Mouse (Mus musculus): Measurements from ENCODE around the gene Gpc2. TPM values are rescaled to one million over a fixed set of nuclear protein-coding genes. Genes with fewer than 3 reads are reported as not detected.

The Gpc2 gene
- total RNA-seq, 2 experiments from 2014 or later, result 3.9 to 4.2 TPM

Other genes starting within 250 kb of the Gpc2 start
- not detected in 2 replicates for gene Smok3c, start 226.8 kb downstream of the Gpc2 start, total RNA-seq (2014; fragmentation: Nextera tagmentation)
- gene Smok3c, start 226.8 kb downstream of the Gpc2 start, total RNA-seq (2017), result not detected in 2 replicates
- gene Zkscan1, start 194.9 kb downstream of the Gpc2 start, total RNA-seq (2014; fragmentation: Nextera tagmentation), result 21.5 and 26.8 TPM in 2 replicates
- gene Zkscan1, start 194.9 kb downstream of the Gpc2 start, total RNA-seq (2017), result 19.2 and 25.8 TPM in 2 replicates
- gene Zscan21, start 163.1 kb downstream of the Gpc2 start, total RNA-seq (2014; fragmentation: Nextera tagmentation), result 10.9 and 16.6 TPM in 2 replicates
- gene Zscan21, start 163.1 kb downstream of the Gpc2 start, total RNA-seq (2017), result 10.9 and 14.8 TPM in 2 replicates
- 7.9 and 11.2 TPM in 2 replicates for gene Zfp113, start 124.3 kb downstream of the Gpc2 start, total RNA-seq (2014; fragmentation: Nextera tagmentation)
- gene Zfp113, start 124.3 kb downstream of the Gpc2 start, total RNA-seq (2017), result 5.8 and 6.0 TPM in 2 replicates
- gene Cops6, start 118.9 kb downstream of the Gpc2 start, total RNA-seq (2014; fragmentation: Nextera tagmentation), result 94.6 and 117 TPM in 2 replicates
- gene Cops6, start 118.9 kb downstream of the Gpc2 start, total RNA-seq (2017), result 39.6 and 41.6 TPM in 2 replicates
- gene Ap4m1, start 108.0 kb downstream of the Gpc2 start, total RNA-seq (2014; fragmentation: Nextera tagmentation), result 33.9 and 43.1 TPM in 2 replicates
- gene Ap4m1, start 108.0 kb downstream of the Gpc2 start, total RNA-seq (2017), result 34.8 and 41.5 TPM in 2 replicates
- 291 and 311 TPM in 2 replicates for gene Mcm7, start 107.6 kb downstream of the Gpc2 start, total RNA-seq (2014; fragmentation: Nextera tagmentation)
- gene Mcm7, start 107.6 kb downstream of the Gpc2 start, total RNA-seq (2017), result 490 and 580 TPM in 2 replicates
- gene Taf6, start 92.6 kb downstream of the Gpc2 start, total RNA-seq (2014; fragmentation: Nextera tagmentation), result 30.1 and 46.9 TPM in 2 replicates
- gene Taf6, start 92.6 kb downstream of the Gpc2 start, total RNA-seq (2017), result 46.2 and 49.0 TPM in 2 replicates
- gene Cnpy4, start 92.5 kb downstream of the Gpc2 start, total RNA-seq (2014; fragmentation: Nextera tagmentation), result 26.5 and 36.2 TPM in 2 replicates
- gene Cnpy4, start 92.5 kb downstream of the Gpc2 start, total RNA-seq (2017), result 50.9 and 52.5 TPM in 2 replicates
- gene Mblac1, start 85.7 kb downstream of the Gpc2 start, total RNA-seq (2014; fragmentation: Nextera tagmentation), result 7.8 and 10.6 TPM in 2 replicates
- 8.8 and 12.4 TPM in 2 replicates for gene Mblac1, start 85.7 kb downstream of the Gpc2 start, total RNA-seq (2017)
- gene Nxpe5, start 54.1 kb downstream of the Gpc2 start, total RNA-seq (2014; fragmentation: Nextera tagmentation), result 2.3 and 4.3 TPM in 2 replicates
- gene Nxpe5, start 54.1 kb downstream of the Gpc2 start, total RNA-seq (2017), result 1.8 and 2.8 TPM in 2 replicates
- 132 and 143 TPM in 2 replicates for gene Lamtor4, start 24.5 kb downstream of the Gpc2 start, total RNA-seq (2014; fragmentation: Nextera tagmentation)
- gene Lamtor4, start 24.5 kb downstream of the Gpc2 start, total RNA-seq (2017), result 80.9 and 86.9 TPM in 2 replicates
- 66.1 and 68.2 TPM in 2 replicates for gene BC037034, start 16.0 kb downstream of the Gpc2 start, total RNA-seq (2014; fragmentation: Nextera tagmentation)
- gene BC037034, start 16.0 kb downstream of the Gpc2 start, total RNA-seq (2017), result 37.8 and 50.5 TPM in 2 replicates
- not detected in 2 replicates for gene Gal3st4, start 7.2 kb downstream of the Gpc2 start, total RNA-seq (2014; fragmentation: Nextera tagmentation)
- gene Gal3st4, start 7.2 kb downstream of the Gpc2 start, total RNA-seq (2017), result 1.5 TPM in 1 of 2 replicates, not detected in the other
- not detected in 2 replicates for gene Gm43720, start within 50 bp of the Gpc2 start, total RNA-seq (2014; fragmentation: Nextera tagmentation)
- gene Gm43720, start within 50 bp of the Gpc2 start, total RNA-seq (2017), result 0.05 TPM in 1 of 2 replicates, not detected in the other
- gene Stag3, start 235 bp upstream of the Gpc2 start, total RNA-seq (2014; fragmentation: Nextera tagmentation), result 11.7 and 19.4 TPM in 2 replicates
- 7.6 and 17.4 TPM in 2 replicates for gene Stag3, start 235 bp upstream of the Gpc2 start, total RNA-seq (2017)
- gene Pvrig, start 62.0 kb upstream of the Gpc2 start, total RNA-seq (2014; fragmentation: Nextera tagmentation), result not detected in 2 replicates
- gene Pvrig, start 62.0 kb upstream of the Gpc2 start, total RNA-seq (2017), result not detected in 2 replicates
- 16.7 and 21.8 TPM in 2 replicates for gene Zfp157, start 161.5 kb upstream of the Gpc2 start, total RNA-seq (2014; fragmentation: Nextera tagmentation)
- gene Zfp157, start 161.5 kb upstream of the Gpc2 start, total RNA-seq (2017), result 12.3 and 17.9 TPM in 2 replicates

Measured in granulocyte monocyte progenitor cell, adult 5-6 weeks (primary cell).